Mouse (Mus musculus): ENCODE results near the gene 4933407L21Rik. TPM values are rescaled to one million over a fixed set of nuclear protein-coding genes. Genes with fewer than 3 reads are reported as not detected.

The 4933407L21Rik gene
- total RNA-seq (2014; rRNA removed) (6.7 and 9.8 TPM in 2 replicates), polyA plus RNA-seq (2015; fragmentation: Nextera tagmentation; extraction: Ambion mirVana) (6.2 and 8.6 TPM in 2 replicates)

DNA sequence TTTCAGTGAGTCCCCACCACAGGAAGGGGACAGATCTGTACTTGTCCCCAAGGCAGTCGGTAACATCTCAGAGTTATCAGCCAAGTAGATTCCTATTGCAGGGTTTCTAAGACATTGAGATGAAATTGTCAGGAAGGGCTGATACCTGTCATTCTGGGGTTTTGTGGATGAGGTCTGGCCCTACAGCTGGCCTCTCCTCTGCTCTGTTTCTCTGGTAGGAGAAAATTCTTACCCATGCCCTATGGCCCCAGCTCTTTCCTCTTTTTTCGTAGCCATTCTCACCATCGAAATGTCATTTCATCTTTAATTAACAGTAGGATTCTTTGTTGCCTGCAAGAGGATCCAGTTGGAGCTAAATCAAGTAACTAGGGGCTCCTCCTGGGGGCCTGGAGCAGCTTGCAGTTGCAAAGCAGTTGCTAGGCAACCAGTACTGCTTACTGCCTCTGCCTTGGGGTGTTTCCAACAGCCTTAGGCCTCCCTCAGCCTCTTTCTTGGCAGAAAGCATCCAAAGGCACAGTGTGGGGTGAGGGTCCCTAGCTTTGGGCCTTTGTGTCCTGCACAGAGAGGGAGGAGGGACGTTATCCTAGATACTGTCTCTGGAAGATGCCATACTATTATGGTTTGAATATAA lies at the start of gene 4933407L21Rik:
TSS of gene 4933407L21Rik (plus strand) at position 427 of the 631 bp plus-strand sequence.
- no peaks in the 10 kb centered on the region for H3K9me3 ChIP-seq (ENCODE audit: low read length)
- WGBS: 11% methylated on average over 4 of the region's 4 CpGs
- H3K4me2 ChIP-seq (ENCODE audit: low read depth): no peak within 1 kb of the TSS
- peak within 1 kb of the TSS; percentile 84 for H3K27ac ChIP-seq (ENCODE audit: low read depth, low read length)
- no peak within 1 kb of the TSS for H3K9ac ChIP-seq
- H3K4me3 ChIP-seq (ENCODE audit: low read depth, low read length): no peak within 1 kb of the TSS
- peaks cover 24% of the 10 kb centered on the region for H3K4me1 ChIP-seq (ENCODE audit: insufficient read depth)
- no peaks in the 10 kb centered on the region for H3K36me3 ChIP-seq (ENCODE audit: insufficient read depth)
- DNase-seq (peak; percentile 92), ATAC-seq (peak; percentile 95)
- H3K27me3 ChIP-seq (ENCODE audit: insufficient read depth, low read length): no peaks in the 10 kb centered on the region
- peak; percentile 32 for TF ChIP-seq CTCF (IDR thresholded peaks at IDR 0.05; ENCODE audit: low read depth)

DNA sequence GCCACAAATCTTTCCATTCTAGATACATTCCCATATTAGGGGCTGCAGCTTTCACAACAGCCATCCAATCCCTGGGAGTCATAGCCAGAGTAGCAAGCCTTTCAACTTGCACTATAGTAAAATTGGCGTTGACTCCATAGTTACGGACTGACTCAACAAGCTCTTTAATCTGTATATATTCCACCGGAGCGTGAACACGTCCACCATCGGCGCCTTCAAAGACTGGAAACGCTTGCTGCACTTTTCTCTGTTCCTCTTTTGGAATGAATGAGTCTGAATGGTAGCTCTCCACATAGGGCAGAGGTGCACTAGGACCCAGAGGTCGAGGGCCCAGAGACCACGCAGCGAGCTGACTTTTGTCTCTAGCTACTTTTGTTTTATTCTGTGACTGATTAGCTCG lies 46.3 kb upstream of the 4933407L21Rik start:
- no peak for TF ChIP-seq CTCF (IDR thresholded peaks at IDR 0.05; ENCODE audit: low read depth)
- H3K4me1 ChIP-seq (ENCODE audit: insufficient read depth): no peaks in the 10 kb centered on the region
- H3K9ac ChIP-seq: no peak overlapping the region
- no peak overlapping the region for H3K27ac ChIP-seq (ENCODE audit: low read depth, low read length)
- no peak overlapping the region for H3K4me2 ChIP-seq (ENCODE audit: low read depth)
- H3K9me3 ChIP-seq (ENCODE audit: low read length): no peaks in the 10 kb centered on the region
- ATAC-seq (no peak), DNase-seq (no peak)
- no peak overlapping the region for H3K4me3 ChIP-seq (ENCODE audit: low read depth, low read length)
- H3K36me3 ChIP-seq (ENCODE audit: insufficient read depth): no peaks in the 10 kb centered on the region
- 90% methylated on average over 12 of the region's 12 CpGs for WGBS
- H3K27me3 ChIP-seq (ENCODE audit: insufficient read depth, low read length): no peaks in the 10 kb centered on the region

DNA sequence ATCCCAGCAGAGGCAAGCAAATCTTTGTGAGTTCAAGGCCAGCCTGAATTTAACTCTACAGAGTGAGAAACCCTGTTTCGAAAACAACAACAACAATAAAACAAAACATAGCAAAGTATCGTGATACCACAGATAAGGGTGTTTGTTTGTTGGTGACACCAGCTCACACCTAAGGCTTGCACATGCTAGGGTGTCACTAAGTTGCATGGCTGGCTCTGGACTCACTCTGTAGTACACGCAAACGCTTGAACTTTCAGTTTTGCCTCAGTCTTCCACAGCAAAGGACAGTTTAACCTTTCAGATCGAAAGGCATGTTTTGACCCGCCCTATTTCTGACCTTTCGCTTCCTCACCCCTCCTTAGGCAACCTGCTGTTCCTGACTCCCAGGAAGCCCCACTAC lies 41.1 kb upstream of the 4933407L21Rik start:
- no peak for DNase-seq
- H3K4me2 ChIP-seq (ENCODE audit: low read depth): no peak overlapping the region
- TF ChIP-seq CTCF (IDR thresholded peaks at IDR 0.05; ENCODE audit: low read depth): no peak
- no peak overlapping the region for H3K4me3 ChIP-seq (ENCODE audit: low read depth, low read length)
- 89% methylated on average over 7 of the region's 7 CpGs for WGBS
- ATAC-seq: no peak
- no peak overlapping the region for H3K9ac ChIP-seq
- no peaks in the 10 kb centered on the region for H3K36me3 ChIP-seq (ENCODE audit: insufficient read depth)
- H3K9me3 ChIP-seq (ENCODE audit: low read length): no peaks in the 10 kb centered on the region
- H3K27me3 ChIP-seq (ENCODE audit: insufficient read depth, low read length): no peaks in the 10 kb centered on the region
- no peaks in the 10 kb centered on the region for H3K4me1 ChIP-seq (ENCODE audit: insufficient read depth)
- H3K27ac ChIP-seq (ENCODE audit: low read depth, low read length): no peak overlapping the region

DNA sequence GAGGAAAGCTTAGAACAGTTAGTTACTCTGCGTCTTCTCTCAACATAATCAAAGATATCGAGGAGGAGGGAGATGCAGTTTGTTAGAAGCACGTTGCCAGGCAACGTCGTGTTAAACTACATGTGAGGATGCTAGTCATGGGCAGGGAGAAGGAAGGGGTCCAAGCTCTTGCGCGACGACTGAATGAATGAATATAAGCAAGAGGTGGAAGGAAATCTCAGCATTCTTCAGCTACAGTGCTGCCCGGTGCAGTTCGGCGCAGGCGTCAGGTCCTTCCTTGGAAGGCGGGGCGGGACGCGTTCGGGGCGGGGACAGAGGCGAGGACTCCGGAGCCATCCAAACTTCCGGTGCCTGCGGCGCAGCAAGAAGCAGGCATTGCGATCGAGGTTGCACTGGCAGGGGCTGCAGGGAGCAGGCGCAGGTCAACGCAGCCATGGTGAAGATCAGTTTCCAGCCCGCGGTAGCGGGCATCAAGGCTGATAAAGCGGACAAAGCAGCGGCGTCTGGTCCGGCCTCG lies 34.0 kb upstream of the 4933407L21Rik start, which contains the start of gene Itm2c:
TSS of gene Itm2c (plus strand) at position 51 of the 517 bp plus-strand sequence.
- H3K27ac ChIP-seq (ENCODE audit: low read depth, low read length): peak within 1 kb of the TSS; percentile 89
- peak within 1 kb of the TSS; percentile 73 for H3K4me3 ChIP-seq (ENCODE audit: low read depth, low read length)
- H3K9me3 ChIP-seq (ENCODE audit: low read length): no peaks in the 10 kb centered on the region
- TF ChIP-seq CTCF (IDR thresholded peaks at IDR 0.05; ENCODE audit: low read depth): no peak
- peak within 1 kb of the TSS; percentile 82 for H3K9ac ChIP-seq
- under 1% methylated on average over 35 of the region's 35 CpGs for WGBS
- H3K4me2 ChIP-seq (ENCODE audit: low read depth): peak within 1 kb of the TSS; percentile 82
- peaks cover 29% of the 10 kb centered on the region for H3K4me1 ChIP-seq (ENCODE audit: insufficient read depth)
- H3K36me3 ChIP-seq (ENCODE audit: insufficient read depth): no peaks in the 10 kb centered on the region
- ATAC-seq (peak; percentile 88), DNase-seq (peak; percentile 88)
- no peaks in the 10 kb centered on the region for H3K27me3 ChIP-seq (ENCODE audit: insufficient read depth, low read length)

DNA sequence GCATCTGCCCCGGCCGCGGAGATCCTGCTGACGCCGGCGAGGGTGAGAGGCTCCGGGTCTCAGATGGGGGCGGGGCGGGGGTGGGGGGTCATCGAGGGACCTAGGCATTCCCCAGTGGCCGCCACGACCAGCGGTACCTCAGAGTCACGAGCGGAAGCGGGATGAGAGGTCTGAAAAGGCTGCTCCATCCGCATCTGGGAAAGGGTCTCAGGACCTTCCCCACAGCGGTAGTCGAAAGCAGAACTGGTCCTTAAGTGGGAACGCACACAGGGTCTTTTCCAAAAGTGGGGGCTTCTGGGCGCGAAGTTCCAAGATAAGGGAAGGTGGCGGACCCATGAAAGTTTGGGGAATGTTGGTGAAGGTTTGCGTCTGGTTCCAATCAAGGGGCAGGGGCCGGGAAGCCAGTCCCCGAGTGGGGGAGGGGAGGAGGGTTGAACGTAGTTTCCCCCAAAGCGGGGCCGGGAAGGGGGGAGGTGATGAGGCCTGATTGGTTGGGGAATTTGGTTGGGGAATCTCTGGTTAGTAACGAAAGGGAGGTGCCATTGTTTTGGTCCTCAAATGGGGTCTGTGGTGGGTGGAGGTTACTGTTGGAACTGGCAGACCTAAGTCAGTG lies 33.4 kb upstream of the 4933407L21Rik start:
- H3K36me3 ChIP-seq (ENCODE audit: insufficient read depth): no peaks in the 10 kb centered on the region
- peak overlapping the region; percentile 82 for H3K4me2 ChIP-seq (ENCODE audit: low read depth)
- H3K9ac ChIP-seq: peak overlapping the region; percentile 82
- peak overlapping the region; percentile 73 for H3K4me3 ChIP-seq (ENCODE audit: low read depth, low read length)
- WGBS: 2% methylated on average over 30 of the region's 30 CpGs
- no peaks in the 10 kb centered on the region for H3K9me3 ChIP-seq (ENCODE audit: low read length)
- peak; percentile 19 for ATAC-seq
- DNase-seq: peak; percentile 77
- TF ChIP-seq CTCF (IDR thresholded peaks at IDR 0.05; ENCODE audit: low read depth): no peak
- peaks cover 34% of the 10 kb centered on the region for H3K4me1 ChIP-seq (ENCODE audit: insufficient read depth)
- no peaks in the 10 kb centered on the region for H3K27me3 ChIP-seq (ENCODE audit: insufficient read depth, low read length)
- peak overlapping the region; percentile 89 for H3K27ac ChIP-seq (ENCODE audit: low read depth, low read length)

DNA sequence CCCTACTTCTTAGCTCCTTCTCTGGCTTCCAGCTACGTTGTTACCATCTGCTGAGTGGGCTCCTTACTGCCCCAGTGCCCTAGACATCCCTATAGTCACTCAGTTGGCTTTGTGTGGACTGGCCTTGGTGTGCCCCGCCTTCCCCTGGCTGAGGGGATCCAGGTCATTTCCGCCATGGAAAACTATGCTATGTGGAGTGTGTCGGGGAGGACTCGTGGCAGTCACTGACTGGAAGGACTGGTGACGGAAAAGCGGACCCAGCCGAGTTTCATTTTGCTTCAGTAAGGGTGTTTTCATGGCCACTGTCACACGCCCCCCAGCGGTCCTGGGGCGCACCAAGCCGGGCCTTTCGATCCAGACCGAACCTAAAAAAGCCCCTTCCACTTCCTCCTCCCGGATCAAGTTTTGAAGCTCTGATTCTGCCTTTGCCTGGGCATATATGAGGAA lies 32.9 kb upstream of the 4933407L21Rik start:
- ATAC-seq: peak; percentile 14
- peaks cover 39% of the 10 kb centered on the region for H3K4me1 ChIP-seq (ENCODE audit: insufficient read depth)

DNA sequence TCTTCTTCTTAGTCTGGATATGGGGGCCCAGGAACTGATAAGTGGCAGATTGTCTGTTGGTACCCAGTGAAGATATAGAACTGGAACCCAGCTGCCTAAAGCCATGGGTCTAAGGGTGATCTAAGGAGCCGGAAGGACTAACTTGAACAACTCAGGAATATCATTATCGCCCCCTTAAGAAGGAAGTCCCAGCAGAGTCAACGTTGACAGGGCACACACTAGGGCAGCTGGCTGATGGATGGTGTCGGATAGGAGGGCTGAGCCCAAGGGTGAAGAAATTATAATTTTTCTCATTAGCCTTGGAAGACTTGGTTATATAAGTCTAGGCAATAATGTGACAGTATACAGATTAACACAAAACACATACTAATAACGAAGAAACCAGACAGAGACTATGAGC lies 32.2 kb upstream of the 4933407L21Rik start:
- H3K4me1 ChIP-seq (ENCODE audit: insufficient read depth): peaks cover 45% of the 10 kb centered on the region
- no peaks in the 10 kb centered on the region for H3K36me3 ChIP-seq (ENCODE audit: insufficient read depth)
- WGBS: 62% methylated on average over 5 of the region's 5 CpGs
- H3K9me3 ChIP-seq (ENCODE audit: low read length): no peaks in the 10 kb centered on the region
- H3K9ac ChIP-seq: peak overlapping the region; percentile 82
- H3K27me3 ChIP-seq (ENCODE audit: insufficient read depth, low read length): no peaks in the 10 kb centered on the region
- peak overlapping the region; percentile 73 for H3K4me3 ChIP-seq (ENCODE audit: low read depth, low read length)
- DNase-seq (no peak), ATAC-seq (no peak)
- H3K27ac ChIP-seq (ENCODE audit: low read depth, low read length): peak overlapping the region; percentile 89; the same call in 1 of the 2 replicates
- peak overlapping the region; percentile 82 for H3K4me2 ChIP-seq (ENCODE audit: low read depth)
- no peak for TF ChIP-seq CTCF (IDR thresholded peaks at IDR 0.05; ENCODE audit: low read depth)

More for the DNA sequence above, 32.9 kb upstream of the 4933407L21Rik start:
- H3K4me2 ChIP-seq (ENCODE audit: low read depth): peak overlapping the region; percentile 82
- no peaks in the 10 kb centered on the region for H3K36me3 ChIP-seq (ENCODE audit: insufficient read depth)
- H3K9me3 ChIP-seq (ENCODE audit: low read length): no peaks in the 10 kb centered on the region
- WGBS: 2% methylated on average over 15 of the region's 15 CpGs
- peak overlapping the region; percentile 82 for H3K9ac ChIP-seq
- peak overlapping the region; percentile 89 for H3K27ac ChIP-seq (ENCODE audit: low read depth, low read length)
- peak; percentile 68 for DNase-seq
- no peaks in the 10 kb centered on the region for H3K27me3 ChIP-seq (ENCODE audit: insufficient read depth, low read length)
- TF ChIP-seq CTCF (IDR thresholded peaks at IDR 0.05; ENCODE audit: low read depth): peak; percentile 60
- peak overlapping the region; percentile 73 for H3K4me3 ChIP-seq (ENCODE audit: low read depth, low read length)
